Mouse (Mus musculus) gastrocnemius, postnatal 14 days (tissue): ENCODE results near the gene Gm3147. TPM values are rescaled to one million over a fixed set of nuclear protein-coding genes. Genes with fewer than 3 reads are reported as not detected.
"Not testable (repeated sequence)": the region's sequence is repeated elsewhere in the genome, so short reads cannot be mapped to it uniquely, and the experiment has no call there.

Experiments used
- DNase-seq: peaks from one replicate; pipeline ENCODE4 v3.0.0; 2021; ENCODE audit warnings: mixed read lengths
- intact Hi-C: fragments of 180-260 bp; cut with DNase I; formaldehyde crosslinking; loops from one replicate; pipeline ENCODE4 v1.15.1; 2025; ENCODE audit warnings: low total_unique reads
- long read RNA-seq, 2 experiments: library from polyadenylated mRNA; stranded (forward); transcript quantifications; one replicate each; pipeline ENCODE4 v2.0.0; 2021
- total RNA-seq, 2 experiments: library from RNA; stranded (reverse); gene quantifications; 2 replicates each; pipeline ENCODE4 v1.2.3; 2021

The Gm3147 gene
- not detected for total RNA-seq
- long read RNA-seq, experiment 1, result 0 reads
- long read RNA-seq, experiment 2, result 0 reads

- DNase-seq, intact Hi-C loops: not testable (repeated sequence)
Measured at GRCm38 (mm10) chr5:94616242-94616641, at the start of gene Gm3147. Gene Gm3147, minus strand, starts transcription at chr5:94616342.

- intact Hi-C loops, DNase-seq: not testable (repeated sequence)
Measured at GRCm38 (mm10) chr5:94648082-94648481, 31.9 kb upstream of the Gm3147 start, which contains the start of gene Gm6205. Gene Gm6205, plus strand, starts transcription at chr5:94648382.

DNA sequence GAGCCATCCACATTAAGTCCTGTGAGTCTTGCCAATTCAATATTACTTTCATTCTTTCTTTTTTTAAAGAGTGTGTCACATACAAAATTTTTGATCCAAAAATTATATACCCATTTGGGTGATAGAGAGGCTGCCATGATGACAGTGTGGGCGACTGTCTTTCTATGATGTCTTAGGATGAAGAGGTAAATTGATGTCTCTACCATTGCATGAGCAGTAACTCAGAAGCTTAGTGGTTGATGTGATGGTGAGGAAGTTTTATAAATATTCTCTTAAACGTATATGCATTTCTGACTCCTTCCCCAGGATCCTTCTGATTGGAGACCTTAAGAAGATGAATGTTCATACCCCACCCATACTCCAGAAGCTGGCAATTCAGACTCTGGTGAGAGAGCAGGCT lies 7.5 kb upstream of the Gm3147 start, which contains the start of gene Gm6509:
TSS of gene Gm6509 (plus strand) at position 301 of the 400 bp plus-strand sequence.
- intact Hi-C loops, DNase-seq: not testable (repeated sequence)

Other genes with a start within 250 kb of the Gm3147 start
- not detected for gene Gm7682, start 170.6 kb downstream of the Gm3147 start, total RNA-seq
- not detected for gene Gm3139, start 90.1 kb downstream of the Gm3147 start, total RNA-seq
- gene Gm6509, start 7.6 kb upstream of the Gm3147 start, total RNA-seq, result not detected
- gene Gm6205, start 32.0 kb upstream of the Gm3147 start, total RNA-seq, result not detected
- not detected for gene Gm3183, start 249.1 kb upstream of the Gm3147 start, total RNA-seq